Mouse (Mus musculus) midbrain, embryonic 10.5 days (tissue): ENCODE data around the gene Sec14l2. TPM values are rescaled to one million over a fixed set of nuclear protein-coding genes. Genes with fewer than 3 reads are reported as not detected.
"Not testable (repeated sequence)": the region's sequence is repeated elsewhere in the genome, so short reads cannot be mapped to it uniquely, and the experiment has no call there.

Source experiments
- DNase-seq: peaks from one replicate; pipeline ENCODE4 v3.0.0-alpha.2; 2017; ENCODE audit warnings: low spot score
- H3K27ac ChIP-seq: fragments of 300-500 bp; sonication (generic); replicated peaks from 2 replicates; pipeline ENCODE4 v1.5.1; 2016; ENCODE audit warnings: mild to moderate bottlenecking
- H3K27me3 ChIP-seq: fragments of 300-500 bp; sonication (generic); 2 replicates; pipeline ENCODE4 v1.6.1; 2016; ENCODE audit warnings: low read depth, mild to moderate bottlenecking; ENCODE audit not compliant: poor library complexity, severe bottlenecking
- H3K36me3 ChIP-seq: fragments of 300-500 bp; sonication (generic); 2 replicates; pipeline ENCODE4 v1.6.1; 2016; ENCODE audit warnings: mild to moderate bottlenecking, moderate library complexity
- H3K4me1 ChIP-seq: fragments of 300-500 bp; sonication (generic); 2 replicates; pipeline ENCODE4 v1.6.1; 2016
- H3K4me3 ChIP-seq: fragments of 300-500 bp; sonication (generic); 2 replicates; pipeline ENCODE4 v1.5.1; 2016; ENCODE audit warnings: mild to moderate bottlenecking, moderate library complexity
- H3K9me3 ChIP-seq: fragments of 300-500 bp; sonication (generic); replicated peaks from 2 replicates; pipeline ENCODE4 v1.6.1; 2016; ENCODE audit warnings: mild to moderate bottlenecking
- WGBS: fragments of 180-500 bp; shearing (Covaris S2); methylation state at CpG from one replicate; pipeline ENCODE4 v1.1.7; 2016; 5-methylcytosine and 5-hydroxymethylcytosine counted together
- polyA plus RNA-seq: library from polyadenylated mRNA; unstranded; fragments of >200 nt; fragmentation: Nextera tagmentation; extraction: Ambion mirVana; gene quantifications from 2 replicates; pipeline ENCODE4 v1.2.1, GENCODE M21; 2016

The Sec14l2 gene
- polyA plus RNA-seq, 1 experiment from 2014 or later = 2.9 TPM

GRCm38 (mm10) chr11:4108691-4109090 is 14.5 kb downstream of the Sec14l2 start:
- no peaks in the 10 kb centered on the region for H3K27me3 ChIP-seq

GRCm38 (mm10) chr11:4107901-4108300 is 15.3 kb downstream of the Sec14l2 start:
- H3K27ac ChIP-seq, H3K4me3 ChIP-seq, DNase-seq, H3K36me3 ChIP-seq, H3K27me3 ChIP-seq, H3K9me3 ChIP-seq, H3K4me1 ChIP-seq: not testable (repeated sequence)
- 91% methylated on average over 6 of the region's 6 CpGs for WGBS

More at GRCm38 (mm10) chr11:4108691-4109090, 14.5 kb downstream of the Sec14l2 start:
- WGBS = 87% methylated on average over 7 of the region's 7 CpGs
- Histone ChIP-seq H3K27ac (no peak overlapping the region), H3K4me3 (no peak overlapping the region), H3K4me1 (no peaks in the 10 kb centered on the region), H3K36me3 (no peaks in the 10 kb centered on the region), H3K9me3 (no peaks in the 10 kb centered on the region)
- DNase-seq = no peak

- H3K9me3 ChIP-seq = no peaks in the 10 kb centered on the region
- no peaks in the 10 kb centered on the region for H3K27me3 ChIP-seq
- H3K27ac ChIP-seq = no peak overlapping the region
- WGBS = 84% methylated on average over 6 of the region's 6 CpGs
- DNase-seq = no peak
- H3K36me3 ChIP-seq = no peaks in the 10 kb centered on the region
- no peaks in the 10 kb centered on the region for H3K4me1 ChIP-seq
- H3K4me3 ChIP-seq = no peak overlapping the region
Measured at GRCm38 (mm10) chr11:4105444-4105843, 17.8 kb downstream of the Sec14l2 start.

GRCm38 (mm10) chr11:4104989-4105388 is 18.2 kb downstream of the Sec14l2 start:
- H3K27ac ChIP-seq = no peak overlapping the region
- no peaks in the 10 kb centered on the region for H3K36me3 ChIP-seq
- no peak overlapping the region for H3K4me3 ChIP-seq
- no peaks in the 10 kb centered on the region for H3K27me3 ChIP-seq
- DNase-seq = no peak
- no peaks in the 10 kb centered on the region for H3K9me3 ChIP-seq
- no peaks in the 10 kb centered on the region for H3K4me1 ChIP-seq
- 90% methylated on average over 5 of the region's 5 CpGs for WGBS

- 79% methylated on average over 14 of the region's 14 CpGs for WGBS
- H3K4me3 ChIP-seq = no peak overlapping the region
- DNase-seq = no peak
- H3K36me3 ChIP-seq = no peaks in the 10 kb centered on the region
- H3K9me3 ChIP-seq = no peaks in the 10 kb centered on the region
- no peak overlapping the region for H3K27ac ChIP-seq
- H3K4me1 ChIP-seq = no peaks in the 10 kb centered on the region
- no peaks in the 10 kb centered on the region for H3K27me3 ChIP-seq
Measured at GRCm38 (mm10) chr11:4103522-4103921, 19.7 kb downstream of the Sec14l2 start.

- no peak for DNase-seq
- no peak overlapping the region for H3K27ac ChIP-seq
- WGBS = 89% methylated on average over 5 of the region's 5 CpGs
- H3K4me1 ChIP-seq = peaks cover 12% of the 10 kb centered on the region
- H3K27me3 ChIP-seq = no peaks in the 10 kb centered on the region
- no peaks in the 10 kb centered on the region for H3K36me3 ChIP-seq
- H3K4me3 ChIP-seq = no peak overlapping the region
- no peaks in the 10 kb centered on the region for H3K9me3 ChIP-seq
Measured at GRCm38 (mm10) chr11:4101851-4102250, 21.4 kb downstream of the Sec14l2 start.

GRCm38 (mm10) chr11:4099447-4099846 is 23.8 kb downstream of the Sec14l2 start:
- H3K4me3 ChIP-seq = no peak overlapping the region
- DNase-seq = no peak
- peaks cover 31% of the 10 kb centered on the region for H3K4me1 ChIP-seq
- H3K36me3 ChIP-seq = no peaks in the 10 kb centered on the region
- no peaks in the 10 kb centered on the region for H3K27me3 ChIP-seq
- no peak overlapping the region for H3K27ac ChIP-seq
- WGBS = 74% methylated on average over 3 of the region's 3 CpGs
- H3K9me3 ChIP-seq = no peaks in the 10 kb centered on the region

- Histone ChIP-seq H3K27ac (no peak overlapping the region), H3K4me3 (no peak overlapping the region), H3K4me1 (peaks cover 37% of the 10 kb centered on the region), H3K36me3 (no peaks in the 10 kb centered on the region), H3K27me3 (no peaks in the 10 kb centered on the region), H3K9me3 (no peaks in the 10 kb centered on the region)
- DNase-seq = no peak
- WGBS = 82% methylated on average over 7 of the region's 7 CpGs
Measured at GRCm38 (mm10) chr11:4098816-4099215, 24.4 kb downstream of the Sec14l2 start.

- peaks cover 2% of the 10 kb centered on the region; the same call in 1 of the 2 replicates for H3K36me3 ChIP-seq
- H3K4me1 ChIP-seq = peaks cover 40% of the 10 kb centered on the region
- no peaks in the 10 kb centered on the region for H3K9me3 ChIP-seq
- H3K27ac ChIP-seq = no peak overlapping the region
- no peaks in the 10 kb centered on the region for H3K27me3 ChIP-seq
- WGBS = 78% methylated on average over 8 of the region's 8 CpGs
- H3K4me3 ChIP-seq = no peak overlapping the region
- DNase-seq = no peak
Measured at GRCm38 (mm10) chr11:4098120-4098519, 25.1 kb downstream of the Sec14l2 start.

GRCm38 (mm10) chr11:4097091-4097621 is 26.1 kb downstream of the Sec14l2 start:
- peak overlapping the region; percentile 69 for H3K4me3 ChIP-seq
- 29% methylated on average over 10 of the region's 10 CpGs for WGBS

GRCm38 (mm10) chr11:4096054-4096984 is 26.9 kb downstream of the Sec14l2 start:
- 3% methylated on average over 45 of the region's 45 CpGs for WGBS
- peak; percentile 98 for DNase-seq
- peaks cover 40% of the 10 kb centered on the region for H3K4me1 ChIP-seq
- H3K36me3 ChIP-seq = peaks cover 18% of the 10 kb centered on the region
- no peaks in the 10 kb centered on the region for H3K27me3 ChIP-seq
- H3K27ac ChIP-seq = peak overlapping the region; percentile 92
- peak overlapping the region; percentile 69 for H3K4me3 ChIP-seq
- H3K9me3 ChIP-seq = no peaks in the 10 kb centered on the region

More at GRCm38 (mm10) chr11:4097091-4097621, 26.1 kb downstream of the Sec14l2 start:
- Histone ChIP-seq H3K4me1 (peaks cover 40% of the 10 kb centered on the region), H3K36me3 (peaks cover 9% of the 10 kb centered on the region), H3K27me3 (no peaks in the 10 kb centered on the region), H3K27ac (peak overlapping the region; percentile 92), H3K9me3 (no peaks in the 10 kb centered on the region)
- no peak for DNase-seq

GRCm38 (mm10) chr11:4095171-4096053 is 27.8 kb downstream of the Sec14l2 start, which contains the start of gene Mtfp1:
Gene Mtfp1, minus strand, starts transcription at chr11:4095445.
- Histone ChIP-seq H3K4me3 (peak within 1 kb of the TSS; percentile 69), H3K36me3 (peaks cover 26% of the 10 kb centered on the region), H3K9me3 (peaks cover 6% of the 10 kb centered on the region; the same call in 1 of the 2 replicates), H3K4me1 (peaks cover 40% of the 10 kb centered on the region), H3K27me3 (no peaks in the 10 kb centered on the region), H3K27ac (peak within 1 kb of the TSS; percentile 92)
- WGBS = 10% methylated on average over 34 of the region's 34 CpGs
- DNase-seq = peak; percentile 65
